Mouse (Mus musculus): ENCODE data around the gene Dpep3. TPM values are rescaled to one million over a fixed set of nuclear protein-coding genes. Genes with fewer than 3 reads are reported as not detected.
"Not testable (repeated sequence)": the region's sequence is repeated elsewhere in the genome, so short reads cannot be mapped to it uniquely, and the experiment has no call there.

Gene Dpep3
- polyA plus RNA-seq, 1 experiment from 2014 or later, result not detected

DNA sequence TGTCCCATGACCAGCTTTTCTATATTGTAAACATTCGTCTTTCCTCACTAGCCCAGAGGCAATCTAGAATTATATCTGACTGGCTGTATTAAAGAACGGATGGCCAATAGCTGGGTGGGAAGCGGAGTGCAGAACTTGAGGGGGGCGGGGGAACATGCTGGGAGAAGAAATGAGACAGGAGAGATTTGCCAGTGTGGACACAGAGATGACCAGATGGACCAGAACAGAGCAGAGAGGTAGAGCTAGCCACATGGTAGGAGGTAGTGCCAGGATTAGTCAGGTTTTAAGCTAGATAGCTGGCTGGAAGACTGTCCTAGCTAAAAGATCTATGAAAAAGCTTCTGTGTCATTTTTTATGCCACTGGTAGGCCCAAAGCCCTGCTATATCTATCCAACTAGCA is 22.7 kb upstream of the Dpep3 start:
- H3K4me1 ChIP-seq, result no peaks in the 10 kb centered on the region
- no peaks in the 10 kb centered on the region for H3K27me3 ChIP-seq (ENCODE audit: low read depth, poor library complexity, severe bottlenecking)
- no peaks in the 10 kb centered on the region for H3K9me3 ChIP-seq (replicated peaks)
- 89% methylated on average over 4 of the region's 4 CpGs for WGBS
- no peak for DNase-seq (ENCODE audit: low spot score)
- no peak overlapping the region for H3K4me3 ChIP-seq
- H3K36me3 ChIP-seq, result no peaks in the 10 kb centered on the region
- H3K27ac ChIP-seq (replicated peaks), result no peak overlapping the region

DNA sequence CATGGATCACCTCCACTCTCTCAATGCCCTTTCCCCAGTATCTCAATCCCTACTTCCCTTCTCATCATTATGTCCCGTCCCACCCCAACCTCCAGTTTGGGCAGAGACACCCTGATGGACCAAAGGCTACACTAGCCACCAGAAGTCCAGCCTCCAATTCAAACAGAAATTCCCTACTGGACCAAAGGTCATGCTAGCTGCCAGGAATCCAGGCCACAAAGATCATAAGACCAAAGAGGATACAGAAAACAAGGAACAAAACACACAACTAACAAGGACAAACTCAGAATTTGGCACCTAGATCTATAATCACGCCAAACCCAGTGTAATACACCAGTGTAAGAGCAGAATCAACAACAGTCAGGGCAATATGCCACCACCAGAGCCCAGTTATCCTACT is 19.7 kb upstream of the Dpep3 start:
- H3K36me3 ChIP-seq, result no peaks in the 10 kb centered on the region
- WGBS, result 85% methylated on average over 2 of the region's 2 CpGs

DNA sequence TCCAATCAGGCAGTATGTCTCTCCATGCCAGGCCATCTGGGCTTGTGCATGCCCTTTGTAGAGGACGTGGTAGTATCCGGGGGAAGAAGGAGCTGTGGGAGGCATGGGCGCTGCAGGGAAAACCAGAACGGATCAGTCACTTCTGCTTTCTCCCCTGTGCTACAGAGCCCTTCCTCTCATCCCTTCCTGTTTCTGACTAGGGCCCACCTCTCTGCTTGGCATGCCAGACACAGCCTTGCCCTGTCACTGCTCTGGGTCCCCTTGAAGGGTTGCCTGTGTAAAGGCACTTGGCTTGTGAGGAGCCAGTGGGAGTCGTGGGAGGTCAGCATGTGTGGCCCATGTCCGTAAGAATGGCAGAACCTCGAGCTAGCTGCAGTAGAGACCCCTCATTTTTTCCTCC is 17.1 kb upstream of the Dpep3 start:
- H3K27me3 ChIP-seq (ENCODE audit: low read depth, poor library complexity, severe bottlenecking), result no peaks in the 10 kb centered on the region
- no peaks in the 10 kb centered on the region for H3K4me1 ChIP-seq
- no peaks in the 10 kb centered on the region for H3K36me3 ChIP-seq
- no peaks in the 10 kb centered on the region for H3K9me3 ChIP-seq (replicated peaks)
- no peak overlapping the region for H3K4me3 ChIP-seq
- no peak for DNase-seq (ENCODE audit: low spot score)
- 76% methylated on average over 7 of the region's 7 CpGs for WGBS
- H3K27ac ChIP-seq (replicated peaks), result no peak overlapping the region

More for the DNA sequence above, 19.7 kb upstream of the Dpep3 start:
- H3K4me1 ChIP-seq, result no peaks in the 10 kb centered on the region
- no peak overlapping the region for H3K27ac ChIP-seq (replicated peaks)
- no peaks in the 10 kb centered on the region for H3K9me3 ChIP-seq (replicated peaks)
- DNase-seq (ENCODE audit: low spot score), result no peak
- no peak overlapping the region for H3K4me3 ChIP-seq
- H3K27me3 ChIP-seq (ENCODE audit: low read depth, poor library complexity, severe bottlenecking), result no peaks in the 10 kb centered on the region

DNA sequence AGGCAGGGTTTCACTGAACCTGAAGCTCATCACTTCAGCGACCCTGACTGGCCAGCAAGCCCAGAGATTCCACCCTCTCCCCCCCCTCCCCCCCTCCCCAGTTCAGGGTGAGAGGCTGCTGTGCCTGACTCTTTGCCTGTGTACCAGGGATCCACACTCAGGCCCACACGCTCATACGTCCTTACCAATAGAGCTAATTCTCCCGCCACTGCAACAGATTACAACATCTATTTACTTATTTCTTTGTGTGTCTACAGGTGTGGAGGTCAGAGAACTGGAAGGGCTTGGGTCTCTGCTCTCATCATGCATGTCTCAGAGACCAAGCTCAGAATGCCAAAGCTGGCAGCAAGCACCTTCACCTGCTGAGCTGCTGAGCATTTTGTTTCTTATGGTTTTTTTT is 14.0 kb upstream of the Dpep3 start:
- no peak overlapping the region for H3K27ac ChIP-seq (replicated peaks)
- WGBS, result 67% methylated on average over 4 of the region's 4 CpGs
- no peaks in the 10 kb centered on the region; the same call in 1 of the 2 replicates for H3K27me3 ChIP-seq (ENCODE audit: low read depth, poor library complexity, severe bottlenecking)
- no peak overlapping the region for H3K4me3 ChIP-seq
- H3K9me3 ChIP-seq (replicated peaks), result no peaks in the 10 kb centered on the region
- 0 out of 2 replicates have a peak, but pooled peaks cover 7% of the 10 kb centered on the region for H3K4me1 ChIP-seq
- no peak for DNase-seq (ENCODE audit: low spot score)
- H3K36me3 ChIP-seq, result no peaks in the 10 kb centered on the region

DNA sequence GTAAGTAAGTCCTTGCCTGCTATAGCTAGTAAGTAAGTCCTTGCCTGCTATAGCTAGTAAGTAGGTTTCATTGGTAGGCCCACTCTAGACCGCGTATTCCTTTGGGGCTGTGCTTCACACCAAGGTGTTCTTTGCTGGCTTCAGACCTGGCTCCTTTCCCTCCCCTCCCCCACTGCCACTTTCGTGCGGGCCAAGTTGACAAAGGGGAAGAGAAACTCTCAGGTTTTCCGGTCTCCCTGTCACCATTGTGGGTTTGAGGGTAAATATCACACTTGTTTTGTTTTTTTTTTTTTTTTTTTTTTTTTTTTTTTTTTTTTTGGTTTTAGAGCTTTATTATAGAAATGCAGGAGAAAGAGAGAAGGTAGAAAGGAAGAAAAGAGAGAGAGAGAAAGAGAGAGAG is 13.3 kb upstream of the Dpep3 start:
- no peaks in the 10 kb centered on the region; the same call in 1 of the 2 replicates for H3K27me3 ChIP-seq (ENCODE audit: low read depth, poor library complexity, severe bottlenecking)
- no peaks in the 10 kb centered on the region for H3K9me3 ChIP-seq (replicated peaks)
- no peak overlapping the region for H3K4me3 ChIP-seq
- no peak overlapping the region for H3K27ac ChIP-seq (replicated peaks)
- no peaks in the 10 kb centered on the region for H3K36me3 ChIP-seq
- 0 out of 2 replicates have a peak, but pooled peaks cover 7% of the 10 kb centered on the region for H3K4me1 ChIP-seq
- no peak for DNase-seq (ENCODE audit: low spot score)
- WGBS, result 66% methylated on average over 5 of the region's 5 CpGs

DNA sequence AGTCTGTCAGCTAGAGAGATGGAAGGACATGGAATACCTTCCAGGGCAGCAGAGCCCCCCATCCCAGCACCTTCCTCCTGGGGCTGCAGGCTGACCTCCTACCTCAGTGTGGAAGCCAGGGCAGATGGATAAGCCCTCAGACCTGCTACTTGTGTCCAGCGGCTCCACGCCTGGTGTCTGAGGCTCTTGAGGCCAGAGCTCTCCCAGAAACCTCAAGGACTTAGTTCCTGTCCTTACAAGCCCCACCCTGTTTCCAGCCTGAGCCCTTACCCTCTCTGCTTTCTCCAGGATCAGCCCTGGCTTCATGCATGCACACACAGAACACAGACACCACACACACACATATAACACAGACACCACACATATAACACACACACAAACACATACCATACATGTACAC is 12.3 kb upstream of the Dpep3 start:
- no peak for DNase-seq (ENCODE audit: low spot score)
- WGBS, result 70% methylated on average over 2 of the region's 2 CpGs
- no peaks in the 10 kb centered on the region; the same call in 1 of the 2 replicates for H3K27me3 ChIP-seq (ENCODE audit: low read depth, poor library complexity, severe bottlenecking)
- H3K36me3 ChIP-seq, result no peaks in the 10 kb centered on the region
- no peak overlapping the region for H3K4me3 ChIP-seq
- H3K9me3 ChIP-seq (replicated peaks), result no peaks in the 10 kb centered on the region
- 0 out of 2 replicates have a peak, but pooled peaks cover 7% of the 10 kb centered on the region for H3K4me1 ChIP-seq
- H3K27ac ChIP-seq (replicated peaks), result peak overlapping the region; percentile 57; the same call in 1 of the 2 replicates

DNA sequence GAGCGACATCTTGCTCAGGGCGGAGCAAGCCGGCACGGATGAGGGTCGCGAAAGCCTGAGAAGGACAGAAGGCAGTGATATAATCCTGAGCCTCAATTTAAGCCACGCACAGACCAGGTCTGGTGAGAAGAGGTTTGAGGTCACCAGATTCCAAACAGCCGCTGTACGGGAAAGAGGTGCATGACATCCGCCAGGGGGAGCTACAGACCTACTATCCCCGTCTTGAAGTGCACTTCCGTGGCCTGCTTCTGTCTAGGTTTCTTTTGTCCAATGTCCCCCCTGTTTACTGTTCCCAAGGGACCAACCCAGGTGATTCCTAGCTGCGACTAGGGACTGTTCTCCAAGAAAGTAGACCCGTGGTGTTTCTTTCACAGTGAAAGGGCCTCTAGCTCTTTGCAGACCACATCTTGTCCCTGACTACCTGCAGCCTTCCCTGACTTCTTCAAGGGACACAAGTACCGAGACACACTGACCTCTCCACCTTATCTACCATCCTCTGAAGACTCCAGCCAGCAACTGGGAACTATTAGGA is 11.7 kb upstream of the Dpep3 start, which contains the start of gene Dus2:
TSS of gene Dus2 (plus strand) at position 482 of the 532 bp plus-strand sequence.
- Histone ChIP-seq H3K4me3 (peak within 1 kb of the TSS; percentile 10; the same call in 1 of the 2 replicates), H3K27ac (replicated peaks) (peak within 1 kb of the TSS; percentile 57), H3K9me3 (replicated peaks) (no peaks in the 10 kb centered on the region), H3K4me1 (0 out of 2 replicates have a peak, but pooled peaks cover 7% of the 10 kb centered on the region), H3K27me3 (ENCODE audit: low read depth, poor library complexity, severe bottlenecking) (no peaks in the 10 kb centered on the region; the same call in 1 of the 2 replicates), H3K36me3 (no peaks in the 10 kb centered on the region)
- 12% methylated on average over 15 of the region's 15 CpGs for WGBS
- DNase-seq (ENCODE audit: low spot score), result peak; percentile 83

DNA sequence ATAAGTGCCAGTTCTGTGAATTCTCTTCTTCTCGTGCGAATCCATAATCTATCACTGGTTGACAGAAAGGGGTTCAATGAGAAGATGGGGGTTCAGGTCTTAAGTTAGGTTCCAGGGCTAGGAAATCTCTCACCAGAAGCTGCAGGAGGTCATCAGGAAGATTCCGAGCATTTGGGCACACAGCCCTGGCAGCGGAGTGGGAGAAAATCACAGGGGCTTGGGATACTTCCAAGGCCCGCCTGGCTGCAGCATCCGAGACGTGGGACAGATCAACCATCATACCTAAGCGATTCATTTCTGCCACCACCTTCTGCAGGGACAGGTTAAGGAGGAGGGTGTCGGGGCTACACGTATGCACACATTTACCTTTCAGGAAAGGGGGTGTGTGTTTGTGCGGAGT is 9.3 kb upstream of the Dpep3 start:
- Histone ChIP-seq H3K27me3 (ENCODE audit: low read depth, poor library complexity, severe bottlenecking) (no peaks in the 10 kb centered on the region; the same call in 1 of the 2 replicates), H3K4me1 (0 out of 2 replicates have a peak, but pooled peaks cover 7% of the 10 kb centered on the region), H3K36me3 (no peaks in the 10 kb centered on the region), H3K27ac (replicated peaks) (no peak overlapping the region), H3K9me3 (replicated peaks) (no peaks in the 10 kb centered on the region), H3K4me3 (no peak overlapping the region)
- no peak for DNase-seq (ENCODE audit: low spot score)
- 88% methylated on average over 11 of the region's 11 CpGs for WGBS

DNA sequence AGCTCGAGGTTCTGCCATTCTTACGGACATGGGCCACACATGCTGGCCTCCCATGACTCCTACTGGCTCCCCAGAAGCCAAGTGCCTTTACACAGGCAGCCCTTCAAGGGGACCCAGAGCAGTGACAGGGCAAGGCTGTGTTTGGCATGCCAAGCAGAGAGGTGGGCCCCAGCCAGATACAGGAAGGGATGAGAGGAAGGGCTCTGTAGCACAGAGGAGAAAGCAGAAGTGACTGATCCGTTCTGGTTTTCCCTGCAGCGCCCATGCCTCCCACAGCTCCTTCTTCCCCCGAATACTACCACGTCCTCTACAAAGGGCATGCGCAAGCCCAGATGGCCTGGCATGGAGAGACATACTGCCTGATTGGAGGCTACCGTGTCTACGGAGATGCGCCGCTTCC is 4.2 kb upstream of the Dpep3 start:
- not testable (repeated sequence) for H3K9me3 ChIP-seq (replicated peaks); DNase-seq (ENCODE audit: low spot score); H3K4me3 ChIP-seq; H3K4me1 ChIP-seq; H3K27ac ChIP-seq (replicated peaks); H3K36me3 ChIP-seq; H3K27me3 ChIP-seq (ENCODE audit: low read depth, poor library complexity, severe bottlenecking)
- WGBS, result 85% methylated on average over 11 of the region's 11 CpGs

DNA sequence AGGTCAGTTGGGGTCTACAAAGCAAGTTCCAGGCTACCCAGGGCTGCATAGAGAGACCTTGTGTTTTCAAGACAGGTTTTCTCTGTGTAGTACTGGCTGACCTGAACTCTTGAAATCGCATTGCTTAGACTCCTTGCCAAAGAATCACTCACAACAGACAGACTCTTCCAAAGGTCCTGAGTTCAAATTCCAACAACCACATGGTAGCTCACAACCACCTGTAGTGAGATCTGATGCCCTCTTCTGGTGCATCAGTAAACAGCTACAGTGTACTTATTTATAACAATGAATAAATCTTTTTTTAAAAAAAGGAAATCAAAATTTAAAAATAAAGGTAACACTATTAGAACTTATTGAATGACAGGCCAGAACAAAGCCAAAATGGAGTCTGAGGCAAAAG is 1.9 kb upstream of the Dpep3 start:
- Histone ChIP-seq H3K27me3 (ENCODE audit: low read depth, poor library complexity, severe bottlenecking) (no peaks in the 10 kb centered on the region), H3K4me1 (no peaks in the 10 kb centered on the region), H3K27ac (replicated peaks) (no peak overlapping the region), H3K9me3 (replicated peaks) (0 out of 2 replicates have a peak, but pooled peaks cover 6% of the 10 kb centered on the region), H3K4me3 (no peak overlapping the region), H3K36me3 (no peaks in the 10 kb centered on the region)
- WGBS, result 95% methylated on average over 1 of the region's 1 CpGs
- DNase-seq (ENCODE audit: low spot score), result no peak

DNA sequence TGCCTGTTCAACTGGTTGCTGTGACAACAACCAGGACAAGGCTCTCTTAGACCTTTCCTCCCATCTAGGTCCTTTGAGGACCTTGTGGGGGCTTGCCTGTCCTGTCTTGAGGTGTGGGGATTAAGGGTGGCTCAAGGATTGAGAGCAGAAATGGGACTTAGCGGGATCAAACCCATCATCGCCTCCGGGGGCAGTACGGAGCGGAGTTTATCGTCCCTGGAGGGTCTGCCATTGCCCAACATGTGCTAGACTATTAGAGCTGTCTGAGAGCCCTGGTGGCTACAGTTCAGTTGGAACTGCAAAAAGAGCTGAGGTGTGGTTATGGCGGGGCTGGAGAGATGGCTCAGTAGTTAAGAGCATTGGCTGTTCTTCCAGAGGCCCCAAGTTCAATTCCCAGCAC is 3.9 kb downstream of the Dpep3 start:
- no peaks in the 10 kb centered on the region for H3K27me3 ChIP-seq (ENCODE audit: low read depth, poor library complexity, severe bottlenecking)
- 66% methylated on average over 7 of the region's 7 CpGs for WGBS

DNA sequence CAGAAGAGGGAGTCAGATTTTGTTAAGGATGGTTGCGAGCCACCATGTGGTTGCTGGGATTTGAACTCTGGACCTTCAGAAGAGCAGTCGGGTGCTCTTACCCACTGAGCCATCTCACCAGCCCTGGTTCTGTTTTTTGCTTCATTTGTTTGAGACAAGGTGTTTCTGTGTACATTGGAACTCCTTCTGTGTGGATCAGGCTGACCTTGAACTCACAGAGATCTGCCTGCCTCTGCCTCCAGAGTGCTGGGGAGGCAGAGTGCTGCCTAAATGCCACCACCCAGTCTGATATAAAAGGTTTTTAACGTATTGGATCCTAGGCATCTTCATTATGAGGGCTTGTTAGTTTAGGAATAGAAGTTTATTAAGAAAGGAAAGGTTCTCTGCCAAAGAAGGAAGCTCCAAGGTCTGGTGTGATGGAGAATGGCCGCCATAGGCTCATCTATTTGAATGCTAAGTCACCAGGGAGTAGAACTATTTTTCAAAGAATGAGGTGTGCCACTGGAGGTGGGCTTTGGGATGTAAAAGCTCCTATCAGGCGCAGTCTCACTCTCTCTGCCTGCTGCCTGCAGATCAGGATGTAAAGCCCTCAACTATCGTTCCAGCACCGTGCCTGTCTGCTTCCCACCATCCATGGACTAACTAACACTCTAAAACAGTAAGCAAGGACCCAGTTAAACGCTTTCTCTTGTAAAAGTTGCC is 8.1 kb downstream of the Dpep3 start:
- WGBS, result 76% methylated on average over 8 of the region's 8 CpGs
- no peak for DNase-seq (ENCODE audit: low spot score)

More for the DNA sequence above, 3.9 kb downstream of the Dpep3 start:
- Histone ChIP-seq H3K4me3 (no peak overlapping the region), H3K9me3 (replicated peaks) (0 out of 2 replicates have a peak, but pooled peaks cover 6% of the 10 kb centered on the region), H3K27ac (replicated peaks) (no peak overlapping the region), H3K36me3 (no peaks in the 10 kb centered on the region), H3K4me1 (no peaks in the 10 kb centered on the region)
- no peak for DNase-seq (ENCODE audit: low spot score)

DNA sequence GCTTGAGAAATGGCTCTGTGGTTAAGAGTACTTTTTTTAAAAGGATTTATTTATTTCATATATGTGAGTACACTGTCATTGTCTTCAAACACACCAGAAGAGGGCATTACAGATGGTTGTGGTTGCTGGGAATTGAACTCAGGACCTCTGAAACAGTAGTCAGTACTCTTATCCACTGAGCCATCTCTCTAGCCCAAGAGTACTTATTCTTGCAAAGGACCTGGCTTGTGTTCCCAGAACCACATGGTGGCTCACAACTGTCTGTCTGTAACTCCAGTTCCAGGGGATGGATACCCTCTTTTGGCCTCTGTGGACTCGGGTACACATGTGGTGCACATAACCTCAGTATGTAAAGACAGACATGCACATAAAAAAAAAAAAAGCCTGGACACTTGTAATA is 9.9 kb downstream of the Dpep3 start:
- 80% methylated on average over 1 of the region's 1 CpGs for WGBS
- no peaks in the 10 kb centered on the region for H3K9me3 ChIP-seq (replicated peaks)
- no peaks in the 10 kb centered on the region for H3K36me3 ChIP-seq
- DNase-seq (ENCODE audit: low spot score), result no peak
- peaks cover 29% of the 10 kb centered on the region for H3K4me1 ChIP-seq
- peaks cover 40% of the 10 kb centered on the region for H3K27me3 ChIP-seq (ENCODE audit: low read depth, poor library complexity, severe bottlenecking)
- no peak overlapping the region for H3K4me3 ChIP-seq
- H3K27ac ChIP-seq (replicated peaks), result no peak overlapping the region

More for the DNA sequence above, 8.1 kb downstream of the Dpep3 start:
- Histone ChIP-seq H3K4me3 (no peak overlapping the region), H3K36me3 (no peaks in the 10 kb centered on the region), H3K27me3 (ENCODE audit: low read depth, poor library complexity, severe bottlenecking) (peaks cover 22% of the 10 kb centered on the region), H3K4me1 (peaks cover 11% of the 10 kb centered on the region), H3K27ac (replicated peaks) (no peak overlapping the region), H3K9me3 (replicated peaks) (no peaks in the 10 kb centered on the region)
